Mouse (Mus musculus) layer of hippocampus, adult 9-11 months (tissue): ENCODE data around the gene Tmem33.

Experiments used
- DNase-seq: peaks from one replicate; pipeline ENCODE4 v3.0.0; 2022

Tmem33 gene

DNA sequence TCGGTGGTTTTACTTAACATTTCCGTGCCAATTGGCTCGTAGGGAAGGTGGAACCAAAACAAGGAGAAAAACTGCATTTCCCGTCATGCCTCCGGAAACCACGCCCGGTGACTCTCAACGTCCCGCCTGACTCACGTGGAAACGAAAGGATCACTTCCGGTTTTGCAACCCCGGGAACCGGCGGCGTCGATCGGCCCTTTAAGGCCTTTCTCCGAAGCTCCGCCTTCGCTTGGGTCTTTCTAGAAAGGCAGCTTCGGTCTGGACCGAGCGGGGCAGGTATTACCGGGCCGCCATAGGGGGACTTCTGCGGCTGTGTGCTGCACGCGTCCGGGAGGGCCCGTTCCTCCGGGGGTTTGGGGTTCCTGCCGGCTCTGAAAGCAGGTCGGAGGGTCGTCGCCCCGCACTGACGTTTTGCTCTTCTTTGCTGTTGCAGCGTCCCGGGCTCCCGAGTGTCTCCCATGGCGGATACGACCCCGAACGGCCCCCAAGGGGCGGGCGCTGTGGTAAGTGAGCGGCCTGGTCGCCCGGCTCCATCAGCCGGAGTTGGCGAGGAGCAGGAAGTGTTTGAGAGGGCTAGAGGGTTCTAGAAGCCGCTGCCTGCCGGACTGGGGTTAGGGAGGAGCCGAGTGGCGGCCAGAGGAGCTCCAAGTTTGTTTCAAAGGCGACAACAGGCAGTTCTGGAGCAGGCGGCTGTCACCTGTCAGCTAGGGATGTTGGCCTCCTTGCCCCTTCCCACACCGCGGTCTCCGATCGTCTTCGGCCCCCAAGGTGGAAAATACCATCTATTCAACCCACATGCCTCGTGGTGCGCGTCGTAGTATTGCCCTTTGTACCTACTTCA is at the start of gene Tmem33:
Gene Tmem33 (plus strand): TSS at position 35 of the 841 bp plus-strand sequence.
- peak; percentile 93 for DNase-seq

DNA sequence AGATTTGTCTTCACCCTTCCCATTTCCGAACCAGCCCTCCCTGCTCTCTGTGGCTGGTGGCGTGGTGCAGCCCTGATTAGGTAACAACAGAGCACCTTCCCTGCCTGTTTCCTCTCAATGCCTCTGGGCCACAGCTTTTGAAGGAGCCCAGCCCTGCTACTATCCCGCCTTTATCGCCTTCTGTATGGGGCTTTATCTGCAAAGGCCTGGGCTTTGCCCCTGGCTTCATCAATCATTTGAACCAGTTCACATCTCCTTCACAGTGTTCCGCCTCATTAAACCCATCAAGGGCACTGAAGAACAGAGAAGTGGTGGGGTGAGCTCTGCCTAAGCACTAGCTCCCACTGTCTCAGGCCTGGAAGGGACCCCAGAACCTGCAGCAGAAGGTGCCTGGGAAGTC is 47.2 kb upstream of the Tmem33 start:
- DNase-seq = no peak

DNA sequence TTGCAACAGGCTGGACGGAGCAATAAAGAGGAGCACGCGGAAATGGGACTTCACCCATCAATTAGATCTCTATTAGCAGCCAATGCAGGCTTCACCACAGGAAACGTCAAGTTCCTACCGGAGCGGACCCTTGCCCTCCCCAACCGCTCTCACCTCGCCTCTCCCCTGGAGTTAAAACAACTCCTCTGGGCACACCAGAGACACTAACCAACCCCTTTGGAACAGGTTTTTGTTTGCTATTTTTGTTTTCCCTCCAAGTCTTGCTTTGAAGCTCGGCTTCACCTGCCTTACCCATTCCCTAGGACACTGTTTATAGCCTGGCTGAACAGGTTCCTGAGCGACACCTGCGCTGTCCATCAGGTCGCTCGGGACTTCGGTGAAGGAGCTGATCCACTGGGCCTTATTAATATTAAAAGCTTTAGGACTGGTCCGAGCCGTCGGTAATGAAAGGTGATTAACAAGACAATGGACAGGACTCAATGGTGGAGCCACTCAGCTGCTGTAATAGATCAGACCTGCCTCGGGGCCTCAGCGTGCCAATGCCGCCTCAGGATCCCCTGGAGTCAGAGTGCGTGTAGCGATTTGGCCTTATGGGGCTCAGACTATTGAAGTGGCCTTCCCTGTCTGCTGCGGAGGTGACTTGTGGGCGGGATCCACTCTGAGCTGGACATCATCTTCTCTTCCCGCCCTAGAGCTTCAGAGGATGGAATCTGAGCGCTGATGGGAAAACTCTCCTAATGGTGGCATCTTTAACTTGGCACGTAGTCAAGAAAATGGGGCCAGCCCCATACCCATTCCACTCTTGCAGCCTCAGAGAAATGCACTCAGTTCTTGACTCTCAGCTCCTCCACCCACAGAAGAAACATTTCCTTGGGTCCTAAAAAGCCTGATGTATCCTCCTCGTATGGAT is 45.0 kb upstream of the Tmem33 start:
- no peak for DNase-seq

DNA sequence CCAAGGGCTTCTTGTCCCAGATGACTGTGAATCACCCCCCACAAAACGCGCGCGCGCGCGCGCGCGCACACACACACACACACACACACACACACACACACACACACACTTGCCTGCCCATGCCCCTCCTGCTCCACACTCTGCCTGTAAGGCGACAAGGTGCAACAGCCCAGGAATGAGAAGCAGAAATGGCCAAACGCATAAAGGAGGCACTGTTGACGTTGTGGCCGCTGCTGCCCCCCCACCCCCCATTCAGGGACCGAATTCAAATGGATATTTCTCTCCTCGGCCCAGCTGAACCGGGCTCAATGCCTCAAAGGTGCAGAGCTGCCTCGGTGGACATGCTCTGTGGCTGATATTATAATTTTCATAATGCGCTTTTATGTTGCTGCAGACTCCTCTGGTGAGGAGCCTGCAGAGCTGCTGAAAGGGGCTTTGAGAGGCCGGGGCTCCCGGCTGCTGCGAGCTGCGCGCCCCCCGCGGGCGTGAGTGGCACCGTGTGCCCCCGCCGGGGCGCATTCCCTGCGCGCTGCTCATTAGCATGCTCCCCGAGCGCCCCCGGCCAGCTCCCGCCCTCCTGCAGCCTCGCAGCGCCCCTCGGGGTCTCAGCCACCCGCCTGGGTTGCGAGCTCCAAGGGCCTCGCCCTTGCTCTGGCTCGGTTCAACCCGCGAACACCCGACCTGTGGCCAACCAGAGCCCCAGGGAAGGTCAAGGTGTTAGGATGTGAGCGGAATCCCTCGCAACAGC is 44.2 kb upstream of the Tmem33 start:
- DNase-seq = no peak

DNA sequence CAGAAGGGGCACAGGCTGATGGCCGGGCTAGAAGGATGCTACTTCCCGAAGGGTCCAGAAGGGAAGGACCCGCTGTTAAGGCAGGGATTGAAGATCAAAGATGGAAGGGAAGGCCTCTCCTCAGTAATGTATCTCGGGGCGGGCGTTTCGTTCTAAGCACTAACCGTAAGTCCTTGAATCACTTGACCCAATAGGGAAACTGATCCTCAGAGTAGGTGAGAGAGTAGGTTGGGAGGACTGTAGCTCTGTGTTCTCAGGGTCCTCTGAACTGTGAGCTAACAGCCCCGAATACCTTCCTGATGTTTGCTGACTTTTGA is 43.6 kb upstream of the Tmem33 start:
- DNase-seq = no peak

DNA sequence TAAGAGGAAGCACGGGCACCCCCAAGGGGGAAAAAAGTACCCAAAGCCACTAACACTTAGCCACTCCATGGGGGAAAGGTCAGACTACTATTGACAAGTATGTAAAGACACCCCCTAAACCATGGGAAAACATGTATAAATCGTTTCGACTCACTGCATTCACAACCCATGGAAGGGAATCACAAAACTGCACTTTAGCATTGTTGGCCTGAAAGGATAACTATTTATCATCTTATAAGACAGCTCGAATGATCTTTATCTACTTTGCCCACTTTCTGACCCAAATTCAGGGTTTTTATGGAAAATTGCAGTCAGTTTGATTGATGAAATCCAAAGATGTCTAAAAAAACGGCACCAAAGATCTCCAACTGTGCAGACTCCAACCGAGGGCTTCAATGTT is 38.5 kb upstream of the Tmem33 start:
- no peak for DNase-seq

DNA sequence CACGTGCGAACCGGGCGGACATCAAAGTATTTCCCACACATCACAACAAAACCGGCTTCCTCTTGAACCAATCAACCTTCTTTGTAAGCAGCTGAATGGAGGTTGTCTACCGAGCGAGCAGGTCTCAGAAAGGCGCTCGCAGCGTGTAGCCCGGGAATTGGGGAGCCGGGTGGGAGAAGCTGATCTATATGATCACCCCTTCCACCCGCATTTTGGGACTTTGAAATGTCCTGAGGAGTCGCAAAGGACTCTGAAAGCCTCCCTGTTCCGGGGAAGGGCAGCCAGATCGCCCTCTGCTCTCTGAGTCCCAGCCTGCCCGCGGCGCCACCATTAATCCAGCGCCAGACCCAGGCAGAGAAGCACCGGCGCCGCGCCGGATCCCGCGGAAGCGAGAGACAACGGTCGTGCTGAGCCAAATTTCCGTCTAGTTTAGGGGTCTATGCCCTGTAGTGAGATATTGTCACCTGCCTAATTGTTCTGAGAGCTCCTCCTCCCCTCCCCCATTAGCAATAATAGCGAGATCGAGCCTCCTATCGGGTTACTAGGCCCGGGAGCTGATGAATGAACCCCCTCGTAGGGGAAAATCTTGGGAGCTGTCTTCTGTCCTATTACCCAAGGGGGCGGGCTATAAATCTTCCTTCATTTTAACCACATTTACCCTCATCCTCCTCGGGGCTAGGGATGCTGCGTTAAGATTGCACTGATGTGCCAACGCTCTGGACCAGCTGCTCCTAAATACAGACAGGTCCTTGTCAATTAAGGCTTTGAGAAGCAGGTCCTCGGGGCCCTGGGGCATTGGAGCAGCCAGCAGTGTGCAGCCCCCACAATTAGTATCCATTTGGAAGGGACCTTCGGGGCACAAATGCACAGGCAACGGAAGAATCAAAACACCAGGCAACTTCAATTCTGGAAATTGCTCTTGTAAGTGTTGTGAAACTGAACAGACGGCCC is 37.6 kb upstream of the Tmem33 start:
- no peak for DNase-seq

DNA sequence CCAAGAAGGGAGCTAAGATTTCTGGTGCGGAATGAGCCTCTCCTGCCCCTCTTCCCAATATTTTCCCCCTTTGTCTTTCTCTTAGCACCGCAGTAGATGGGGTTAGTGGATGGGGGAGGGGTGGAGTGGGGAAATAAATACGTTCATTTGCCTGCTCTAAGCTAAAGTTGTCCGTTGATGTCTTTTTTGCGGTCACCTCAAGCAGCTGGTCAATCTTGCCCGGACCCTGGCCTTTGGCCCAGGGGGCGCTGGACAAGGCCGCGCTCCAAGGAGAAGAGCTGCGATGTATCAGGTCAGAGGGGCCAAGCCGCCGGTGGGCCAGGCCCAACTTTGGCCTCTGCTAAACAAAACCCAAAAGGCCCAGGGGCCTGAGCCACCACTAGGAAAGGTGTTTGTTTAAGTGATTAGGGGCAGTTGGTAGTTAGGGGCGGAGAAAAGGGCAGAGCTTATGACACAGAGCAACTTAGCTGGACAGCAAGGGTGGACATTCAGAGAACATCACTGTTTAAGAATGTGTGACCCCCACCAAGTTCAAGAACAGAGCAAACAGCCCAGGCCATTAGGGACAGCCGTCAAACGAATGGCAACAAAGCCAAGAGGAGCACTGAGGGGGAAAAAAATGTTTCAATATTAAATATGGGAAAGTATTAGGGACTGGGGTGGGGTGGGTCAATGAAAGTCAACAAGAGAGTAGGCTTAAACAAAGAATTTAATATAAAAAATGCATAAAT is 36.8 kb upstream of the Tmem33 start:
- DNase-seq = no peak

DNA sequence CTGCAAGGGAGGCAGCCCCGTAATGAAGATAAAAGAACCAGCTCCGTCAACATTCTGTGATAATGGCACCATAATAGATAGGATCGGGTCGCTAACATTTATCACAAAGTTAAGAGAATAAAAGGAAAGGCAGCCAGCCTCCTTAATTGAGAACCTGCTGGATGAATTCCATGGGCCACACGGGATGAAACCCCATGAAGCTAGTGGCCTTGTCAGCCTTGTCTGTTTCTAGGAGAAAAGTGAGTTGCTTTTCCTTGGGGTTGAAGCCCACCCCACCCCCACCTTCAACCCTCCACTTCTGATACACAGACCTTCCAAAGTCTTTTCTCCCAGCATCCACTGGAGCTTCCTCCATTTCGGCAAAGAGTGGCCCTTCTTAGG is 36.3 kb upstream of the Tmem33 start:
- no peak for DNase-seq

DNA sequence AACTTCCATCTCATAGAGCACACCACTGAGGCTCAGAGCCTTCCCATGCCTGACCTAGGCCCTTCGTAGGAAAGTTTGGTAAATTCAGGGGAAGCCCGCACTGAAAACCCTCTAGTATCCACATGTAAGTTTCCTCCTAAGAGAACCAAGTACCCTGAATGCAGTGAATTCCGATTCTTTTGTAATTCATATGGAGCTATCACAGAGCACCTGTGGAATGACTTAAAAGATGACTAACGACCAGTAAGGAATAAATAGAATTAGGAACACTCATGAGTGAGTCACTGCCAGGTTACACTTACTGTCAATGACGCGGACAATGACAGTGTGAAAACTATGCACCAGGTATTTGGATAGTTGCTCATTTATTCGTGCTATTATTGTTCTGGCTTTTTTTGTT is 34.6 kb upstream of the Tmem33 start:
- no peak for DNase-seq

DNA sequence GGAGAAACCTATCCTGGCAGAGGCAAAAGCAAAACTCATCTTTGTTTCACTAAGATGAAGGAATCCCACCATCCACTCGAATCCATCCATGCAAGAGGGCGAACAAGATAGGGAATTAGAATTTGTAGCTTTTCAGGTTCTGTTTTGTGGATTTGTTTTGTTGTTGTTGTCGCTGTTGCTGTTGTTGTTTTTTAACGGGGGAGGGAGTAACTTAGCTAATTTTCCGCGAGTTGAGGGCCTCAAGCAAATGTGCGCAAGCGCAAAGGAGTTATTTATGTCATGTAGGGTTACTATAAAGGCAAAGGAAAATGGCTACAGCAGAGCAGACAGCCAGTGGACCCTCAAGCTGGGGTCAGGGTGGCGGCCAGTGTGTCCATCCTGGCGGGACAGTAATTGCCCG is 33.1 kb upstream of the Tmem33 start:
- no peak for DNase-seq

DNA sequence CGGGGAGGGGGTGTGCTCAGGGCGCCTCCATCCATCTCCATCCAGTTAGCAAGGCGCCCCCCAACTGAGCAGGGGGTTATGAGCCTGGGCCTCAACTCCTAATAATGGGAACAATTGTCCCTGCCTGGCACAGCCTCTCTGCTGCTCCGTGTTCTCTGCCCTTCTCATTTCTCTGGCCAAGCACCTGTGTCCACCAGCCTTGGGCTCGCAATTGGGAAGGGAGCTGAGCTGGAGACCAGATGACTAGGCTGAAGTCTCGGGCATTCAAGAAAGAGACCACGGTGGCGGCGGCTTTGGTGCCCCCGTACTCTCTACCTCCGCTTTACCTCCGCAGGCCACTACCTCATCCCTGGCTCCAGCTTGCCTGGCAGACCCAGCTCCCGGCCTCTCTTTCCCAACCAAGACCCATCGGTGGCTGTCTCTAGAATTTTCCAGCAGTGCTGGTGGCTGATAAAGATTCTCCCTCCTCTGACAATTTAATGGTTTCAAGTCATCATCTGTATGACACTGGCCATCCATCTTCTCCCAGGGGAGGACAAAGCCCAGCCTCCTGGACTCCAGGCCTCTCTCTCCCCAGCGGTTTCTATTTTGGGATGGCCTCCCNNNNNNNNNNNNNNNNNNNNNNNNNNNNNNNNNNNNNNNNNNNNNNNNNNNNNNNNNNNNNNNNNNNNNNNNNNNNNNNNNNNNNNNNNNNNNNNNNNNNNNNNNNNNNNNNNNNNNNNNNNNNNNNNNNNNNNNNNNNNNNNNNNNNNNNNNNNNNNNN is 32.5 kb upstream of the Tmem33 start:
- no peak for DNase-seq

DNA sequence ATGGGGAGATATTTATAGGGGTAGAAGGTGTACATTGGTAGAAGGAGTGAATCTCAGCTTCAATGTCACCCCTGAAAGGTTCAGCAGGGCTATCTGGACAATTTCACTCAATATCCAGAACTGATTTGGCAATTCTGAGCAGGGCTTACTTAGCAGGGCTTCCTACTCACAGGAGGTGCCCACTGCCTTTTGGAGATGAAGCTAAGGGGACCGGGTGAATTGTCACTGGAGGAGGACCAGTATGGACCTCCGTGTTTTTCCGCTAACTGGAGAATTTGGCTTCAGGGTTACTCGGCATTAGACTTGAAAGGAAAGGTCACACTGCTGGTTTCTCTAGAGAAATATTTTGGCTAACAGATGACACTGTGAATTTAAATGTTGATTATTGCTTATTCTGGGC is 25.7 kb upstream of the Tmem33 start:
- no peak for DNase-seq

DNA sequence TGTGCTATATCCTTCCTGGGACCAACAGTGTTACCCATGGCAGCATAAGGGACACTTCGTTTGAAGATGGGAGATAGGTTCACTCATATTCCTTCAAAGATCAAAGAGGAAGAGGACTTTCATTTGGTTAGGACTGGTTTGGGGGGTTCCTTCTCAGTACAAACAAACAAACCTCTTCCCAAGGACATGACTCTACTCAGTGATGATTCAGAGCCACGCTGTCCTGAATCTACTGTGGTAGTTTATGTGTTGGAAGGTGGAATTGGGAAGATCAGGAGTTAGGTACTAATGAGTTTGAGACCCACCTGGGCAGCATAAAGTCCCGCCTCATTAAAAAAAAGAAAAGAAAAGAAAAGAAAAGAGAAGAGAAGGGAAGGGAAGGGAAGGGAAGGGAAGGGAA is 24.9 kb upstream of the Tmem33 start:
- no peak for DNase-seq

DNA sequence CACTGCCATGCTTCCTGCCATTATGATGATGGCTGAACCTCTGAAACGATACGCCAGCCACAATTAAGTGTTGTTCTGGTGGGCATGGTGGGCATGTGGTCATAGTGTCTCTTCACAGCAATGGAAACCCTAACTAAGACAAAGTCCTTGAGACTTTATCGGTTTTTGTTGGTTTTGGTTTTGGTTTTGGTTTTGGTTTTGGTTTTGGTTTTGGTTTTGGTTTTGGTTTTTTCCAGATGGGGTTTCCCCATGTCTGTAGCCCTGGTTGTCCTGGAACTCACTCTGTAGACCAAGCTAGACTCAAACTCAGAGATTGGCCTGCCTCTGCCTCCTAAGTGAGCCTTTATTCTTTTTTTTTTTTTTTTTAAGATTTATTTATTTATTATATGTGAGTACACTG is 23.8 kb upstream of the Tmem33 start:
- no peak for DNase-seq

DNA sequence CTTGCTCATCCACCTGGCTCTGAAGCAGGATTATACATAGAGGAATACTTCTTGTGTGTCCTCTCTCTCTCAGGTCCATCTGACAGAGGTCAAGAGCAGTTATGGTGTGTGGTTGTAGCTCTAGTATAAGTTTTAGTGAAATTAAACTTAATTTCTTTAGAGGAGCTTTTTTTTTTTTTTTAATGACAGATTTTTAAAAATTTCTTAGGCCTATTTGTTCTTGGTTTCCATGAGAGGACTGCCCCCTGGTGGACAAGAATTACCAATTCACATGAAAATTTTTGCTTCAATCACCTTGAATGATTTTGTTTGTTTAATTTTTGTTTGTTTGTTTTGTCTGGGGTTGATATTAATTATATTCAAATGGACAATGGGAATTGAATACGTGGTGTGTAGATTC is 22.1 kb upstream of the Tmem33 start:
- no peak for DNase-seq

DNA sequence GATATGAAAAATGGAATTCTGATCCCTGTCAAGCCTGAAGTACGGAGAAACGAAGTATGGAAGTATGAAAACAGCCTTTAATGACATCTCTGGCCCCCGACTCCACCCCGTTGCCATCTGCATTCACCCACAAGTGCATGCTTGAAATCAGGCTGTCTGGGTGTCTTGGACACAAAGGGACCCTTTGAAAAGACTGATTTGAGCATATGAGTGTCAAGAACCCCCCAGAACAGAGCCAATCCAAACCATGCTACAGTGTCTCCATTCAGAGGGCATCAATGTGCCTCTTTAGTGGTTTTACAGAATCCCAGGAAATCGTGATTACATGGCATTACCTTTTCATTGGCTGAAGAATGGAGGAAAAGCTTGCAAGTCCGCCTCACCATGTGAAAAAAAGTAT is 18.7 kb upstream of the Tmem33 start:
- no peak for DNase-seq

DNA sequence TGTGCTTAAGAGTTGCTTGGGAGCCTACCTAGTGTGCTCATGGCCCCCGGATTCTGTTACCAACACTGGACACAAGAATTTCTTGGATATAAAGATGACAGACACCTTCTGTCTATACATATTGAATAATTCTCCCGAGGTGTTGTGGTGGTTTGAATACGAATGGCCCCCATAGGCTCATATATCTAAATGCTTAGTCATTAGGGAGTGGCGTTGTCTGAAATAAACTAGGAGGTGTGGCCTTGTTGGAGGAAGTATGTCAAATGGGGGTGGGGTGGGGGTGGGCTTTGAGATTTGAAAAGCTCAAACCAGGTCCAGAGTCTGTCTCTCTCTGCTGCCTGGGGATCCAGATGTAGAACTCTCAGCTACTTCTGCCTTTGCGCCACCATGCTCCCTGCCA is 17.1 kb upstream of the Tmem33 start:
- DNase-seq = no peak

DNA sequence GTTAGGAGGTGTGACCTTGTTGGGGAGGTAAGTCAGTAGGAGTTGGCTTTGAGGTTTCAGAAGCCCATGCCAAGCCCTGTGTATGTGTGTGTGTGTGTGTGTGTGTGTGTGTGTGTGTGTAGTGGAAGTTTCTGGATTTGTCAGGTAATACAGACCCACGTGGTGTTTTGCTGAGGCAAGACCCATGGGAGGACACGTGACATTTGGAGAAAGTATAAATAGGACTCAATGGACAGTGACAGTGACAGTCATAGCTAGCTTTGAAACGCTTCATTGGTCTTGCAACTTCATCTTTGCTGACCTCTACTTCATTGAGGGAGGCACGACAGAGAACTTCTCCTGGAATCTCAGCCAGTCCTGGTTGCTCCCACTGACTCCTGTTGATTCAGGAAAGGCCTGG is 8.1 kb upstream of the Tmem33 start:
- DNase-seq = no peak

DNA sequence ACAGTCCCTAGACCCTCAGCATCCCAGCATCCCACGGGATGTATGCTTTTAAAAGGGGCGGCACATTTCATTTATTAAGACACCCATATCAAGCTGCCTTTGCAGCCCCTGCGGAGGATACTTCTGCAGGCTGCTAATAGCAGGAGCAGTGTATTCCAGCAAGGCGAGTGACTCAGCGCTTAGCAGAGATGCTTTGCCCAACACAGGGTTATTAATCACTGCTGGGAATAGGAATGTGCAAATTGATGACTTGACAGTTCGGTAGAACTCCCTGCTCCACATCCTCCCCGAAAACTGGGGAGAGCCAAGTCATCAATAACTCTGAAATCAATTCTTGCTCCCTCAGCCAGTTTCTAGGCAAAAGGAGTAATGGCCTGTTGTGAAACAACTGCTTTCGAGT is 4.7 kb upstream of the Tmem33 start:
- DNase-seq = peak; percentile 21

DNA sequence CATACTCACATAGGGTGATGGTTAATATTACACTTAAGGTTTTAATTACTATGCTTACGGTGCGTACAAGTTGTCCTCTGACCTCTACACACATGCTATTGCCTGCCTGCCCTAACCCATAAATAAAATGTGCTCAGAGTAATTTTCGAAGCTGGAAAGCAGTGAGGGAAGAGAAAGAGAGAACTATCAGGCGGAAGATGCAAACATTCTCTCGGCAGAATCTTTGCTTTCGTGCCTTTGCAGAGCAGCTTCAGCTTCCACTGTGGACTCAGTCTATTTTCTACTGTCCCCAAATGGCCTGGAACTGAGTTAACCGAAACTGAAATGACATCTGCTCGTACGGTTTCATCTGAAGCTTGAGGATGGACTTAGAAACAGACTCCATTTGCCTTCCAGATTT is 1.9 kb upstream of the Tmem33 start:
- DNase-seq = no peak
